Mouse (Mus musculus) liver, embryonic 11.5 days (tissue): Measurements from ENCODE around the gene Pip4k2c. TPM values are rescaled to one million over a fixed set of nuclear protein-coding genes. Genes with fewer than 3 reads are reported as not detected.

Experiments used
- ATAC-seq: fragments of 200-750 bp; cut with Nextera tagmentation; replicated peaks from 2 replicates; pipeline ENCODE4 v1.8.0; 2017; ENCODE audit warnings: moderate number of reproducible peaks, mild to moderate bottlenecking, moderate TSS enrichment, moderate library complexity; ENCODE audit not compliant: low FRiP score
- DNase-seq: peaks from one replicate; pipeline ENCODE4 v3.0.0-alpha.2; 2017; ENCODE audit warnings: low spot score
- H3K27ac ChIP-seq: fragments of 300-500 bp; sonication (generic); 2 replicates; pipeline ENCODE4 v1.5.1; 2014; ENCODE audit warnings: mild to moderate bottlenecking, low read depth, low read length, control low read depth
- H3K27me3 ChIP-seq: fragments of 300-500 bp; sonication (generic); replicated peaks from 2 replicates; pipeline ENCODE4 v1.6.1; 2014; ENCODE audit warnings: low read length, mixed read lengths; ENCODE audit not compliant: control insufficient read depth, insufficient read depth
- H3K36me3 ChIP-seq: fragments of 300-500 bp; sonication (generic); 2 replicates; pipeline ENCODE4 v1.6.1; 2014; ENCODE audit warnings: mild to moderate bottlenecking, low read length, moderate library complexity, mixed read lengths; ENCODE audit not compliant: control insufficient read depth, insufficient read depth
- H3K4me1 ChIP-seq: fragments of 300-500 bp; sonication (generic); replicated peaks from 2 replicates; pipeline ENCODE4 v1.6.1; 2014; ENCODE audit warnings: low read length, mixed read lengths; ENCODE audit not compliant: control insufficient read depth, insufficient read depth
- H3K4me2 ChIP-seq: fragments of 300-500 bp; sonication (generic); 2 replicates; pipeline ENCODE4 v1.6.1; 2014; ENCODE audit warnings: mild to moderate bottlenecking, control low read depth, moderate library complexity
- H3K4me3 ChIP-seq: fragments of 300-500 bp; sonication (generic); 2 replicates; pipeline ENCODE4 v1.5.1; 2014; ENCODE audit warnings: low read depth, low read length, control low read depth
- H3K9ac ChIP-seq: fragments of 300-500 bp; sonication (generic); 2 replicates; pipeline ENCODE4 v1.6.1; 2014; ENCODE audit warnings: low read depth, low read length, control low read depth
- H3K9me3 ChIP-seq: fragments of 300-500 bp; sonication (generic); 2 replicates; pipeline ENCODE4 v1.6.1; 2016; ENCODE audit warnings: low read length, inconsistent platforms, mixed read lengths; ENCODE audit not compliant: control insufficient read depth
- WGBS: fragments of 180-500 bp; shearing (Covaris S2); extraction: QIAGEN DNeasy Blood & Tissue Kit; methylation state at CpG from one replicate; pipeline ENCODE4 v1.1.7; 2014; 5-methylcytosine and 5-hydroxymethylcytosine counted together
- polyA plus RNA-seq: library from polyadenylated mRNA; unstranded; fragments of >200 nt; fragmentation: Nextera tagmentation; extraction: Ambion mirVana; gene quantifications from 2 replicates; pipeline ENCODE4 v1.2.1, GENCODE M21; 2014

Gene Pip4k2c
- polyA plus RNA-seq, 1 experiment from 2014 or later = 43.4 TPM

DNA sequence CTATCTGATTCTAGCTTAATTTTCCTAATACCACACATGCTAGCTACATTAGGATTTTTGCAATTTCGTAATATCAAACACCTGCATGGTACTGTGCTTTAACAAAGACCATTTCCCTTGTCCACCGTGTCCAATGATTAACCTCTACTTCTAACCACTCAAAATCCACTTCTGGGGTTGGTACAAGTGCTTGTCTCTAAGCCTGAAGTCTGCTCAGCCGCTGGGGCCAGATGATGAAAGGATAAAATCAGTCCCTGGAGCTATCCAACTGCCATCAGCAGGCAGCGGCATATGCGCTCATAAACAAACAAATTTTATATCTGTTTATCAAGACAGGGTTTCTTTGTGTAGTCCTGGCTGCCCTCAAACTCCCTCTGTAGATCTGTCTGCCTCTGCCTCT lies 6.8 kb downstream of the Pip4k2c start:
- Histone ChIP-seq H3K27ac (peak overlapping the region; percentile 100), H3K9me3 (no peaks in the 10 kb centered on the region), H3K4me1 (peaks cover 41% of the 10 kb centered on the region), H3K4me3 (peak overlapping the region; percentile 37; the same call in 1 of the 2 replicates), H3K27me3 (no peaks in the 10 kb centered on the region), H3K36me3 (peaks cover 40% of the 10 kb centered on the region), H3K4me2 (peak overlapping the region; percentile 65), H3K9ac (peak overlapping the region; percentile 74)
- DNase-seq = no peak
- WGBS = 55% methylated on average over 5 of the region's 5 CpGs
- ATAC-seq = peak; percentile 5; the same call in 1 of the 2 replicates

DNA sequence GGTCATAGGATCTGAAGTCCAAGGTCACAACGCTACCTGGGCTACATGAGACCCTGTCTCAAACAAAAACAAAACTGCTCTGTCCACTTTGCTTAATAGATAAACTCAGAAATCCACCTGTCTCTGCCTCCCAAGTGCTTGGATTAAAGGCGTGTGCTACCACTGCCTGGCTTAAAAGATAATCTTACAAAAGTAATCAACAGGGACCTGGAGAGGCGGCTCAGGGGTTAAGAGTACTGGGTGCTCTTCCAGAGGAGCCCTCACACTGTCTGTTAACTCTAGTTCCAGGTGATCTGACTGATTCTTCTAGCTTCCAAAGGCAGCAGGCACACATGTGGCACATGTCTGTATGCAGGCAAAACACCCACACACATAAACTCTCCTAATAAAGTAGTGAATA lies 8.3 kb downstream of the Pip4k2c start:
- H3K4me3 ChIP-seq = peak overlapping the region; percentile 21; the same call in 1 of the 2 replicates
- peak overlapping the region; percentile 57 for H3K9ac ChIP-seq
- peaks cover 44% of the 10 kb centered on the region for H3K36me3 ChIP-seq
- 53% methylated on average over 3 of the region's 3 CpGs for WGBS
- no peaks in the 10 kb centered on the region for H3K27me3 ChIP-seq
- ATAC-seq = peak; percentile 77
- peak overlapping the region; percentile 100 for H3K27ac ChIP-seq
- peaks cover 37% of the 10 kb centered on the region for H3K4me1 ChIP-seq
- DNase-seq = no peak
- no peaks in the 10 kb centered on the region for H3K9me3 ChIP-seq
- H3K4me2 ChIP-seq = peak overlapping the region; percentile 53

DNA sequence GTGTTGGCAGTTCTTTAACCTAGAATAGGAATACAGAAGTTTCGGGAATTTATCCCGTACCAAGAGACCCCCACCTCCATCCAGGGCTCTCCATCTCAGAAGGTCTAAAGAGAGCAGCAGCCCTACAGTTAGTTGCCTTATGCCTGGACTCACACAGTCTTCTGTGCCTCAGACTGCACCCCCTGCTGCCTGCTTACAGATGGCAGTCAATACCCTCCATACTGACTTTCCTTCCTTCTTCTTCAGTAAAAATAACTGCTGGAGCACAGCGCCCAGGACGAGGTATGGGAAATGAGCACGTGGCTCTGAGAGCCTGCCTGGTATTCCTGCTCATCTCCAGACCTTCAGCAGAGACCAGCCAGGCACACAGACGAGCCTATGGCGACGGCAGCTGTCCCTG lies 11.1 kb downstream of the Pip4k2c start:
- no peak for DNase-seq
- Histone ChIP-seq H3K9me3 (no peaks in the 10 kb centered on the region), H3K9ac (no peak overlapping the region), H3K27me3 (no peaks in the 10 kb centered on the region), H3K4me2 (no peak overlapping the region), H3K4me1 (peaks cover 31% of the 10 kb centered on the region), H3K27ac (no peak overlapping the region), H3K4me3 (no peak overlapping the region), H3K36me3 (peaks cover 36% of the 10 kb centered on the region)
- no peak for ATAC-seq
- WGBS = 79% methylated on average over 8 of the region's 8 CpGs

DNA sequence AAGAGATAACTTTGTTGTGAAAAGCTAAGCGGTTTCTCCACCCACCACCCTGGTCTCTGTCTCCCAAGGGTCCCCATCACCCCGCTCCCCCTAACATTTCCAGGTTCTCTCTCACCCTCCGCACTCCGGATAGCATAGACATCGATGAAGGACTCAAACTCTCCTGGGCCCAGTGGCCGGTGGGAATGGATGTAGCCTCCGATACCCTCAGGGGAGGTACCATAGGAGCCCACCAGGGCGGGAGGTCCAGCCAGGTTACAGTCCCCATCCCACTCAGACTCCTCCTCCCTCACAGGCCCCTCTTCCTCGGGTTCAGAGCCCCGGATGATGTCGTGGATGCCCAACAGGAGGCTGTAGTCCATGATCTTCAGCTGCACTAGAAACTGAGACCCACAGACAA lies 11.9 kb downstream of the Pip4k2c start:
- Histone ChIP-seq H3K4me3 (no peak overlapping the region), H3K27me3 (no peaks in the 10 kb centered on the region), H3K36me3 (peaks cover 31% of the 10 kb centered on the region), H3K9me3 (no peaks in the 10 kb centered on the region), H3K4me2 (no peak overlapping the region), H3K4me1 (peaks cover 31% of the 10 kb centered on the region), H3K9ac (no peak overlapping the region), H3K27ac (no peak overlapping the region)
- DNase-seq (no peak), ATAC-seq (no peak)
- 84% methylated on average over 11 of the region's 11 CpGs for WGBS

DNA sequence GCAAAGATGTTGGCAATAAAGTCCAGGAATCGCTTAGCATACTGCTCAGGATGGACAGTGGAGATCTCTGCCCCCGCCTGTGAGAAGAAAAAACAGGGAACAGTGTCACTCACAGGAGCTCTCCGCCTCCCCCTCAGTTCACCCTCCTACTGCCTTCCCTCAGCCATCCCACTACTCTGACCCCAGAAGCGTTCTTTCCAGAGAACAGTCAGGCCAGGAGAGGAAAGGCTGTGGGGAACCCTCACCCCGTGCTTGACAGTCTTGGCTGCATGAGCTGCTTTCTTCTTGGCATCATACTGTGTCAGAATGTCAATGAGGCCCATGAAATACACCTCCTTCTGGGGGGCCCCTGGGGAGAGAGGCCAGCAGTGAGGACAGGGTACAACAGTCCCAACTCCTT lies 12.3 kb downstream of the Pip4k2c start:
- whole genome bisulfite sequencing = 75% methylated on average over 5 of the region's 5 CpGs
- ATAC-seq = no peak
- Histone ChIP-seq H3K36me3 (peaks cover 28% of the 10 kb centered on the region), H3K4me1 (peaks cover 31% of the 10 kb centered on the region), H3K4me3 (no peak overlapping the region), H3K9ac (no peak overlapping the region), H3K4me2 (no peak overlapping the region), H3K27me3 (no peaks in the 10 kb centered on the region), H3K9me3 (no peaks in the 10 kb centered on the region), H3K27ac (no peak overlapping the region)
- no peak for DNase-seq

DNA sequence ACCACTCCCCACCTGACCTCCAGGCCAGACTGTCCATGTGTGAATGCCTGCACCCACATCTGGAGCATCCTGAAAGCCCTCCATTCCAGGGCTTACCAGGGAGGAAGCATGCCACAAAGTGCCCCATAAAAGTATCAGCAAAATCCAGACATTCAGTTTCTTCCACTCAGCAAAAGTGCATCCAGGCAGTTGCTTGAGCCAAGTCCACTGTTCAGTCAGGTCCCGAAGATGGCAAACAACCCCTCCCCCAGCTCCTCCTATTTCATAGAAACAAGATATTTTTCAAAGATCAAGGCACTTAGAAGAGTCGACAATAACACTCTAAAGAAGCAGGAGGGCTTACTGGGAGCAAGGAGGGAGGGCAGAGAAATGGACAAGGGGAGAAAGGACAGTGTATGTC lies 12.9 kb downstream of the Pip4k2c start:
- Histone ChIP-seq H3K36me3 (peaks cover 23% of the 10 kb centered on the region), H3K9me3 (no peaks in the 10 kb centered on the region), H3K4me1 (peaks cover 27% of the 10 kb centered on the region), H3K4me3 (no peak overlapping the region), H3K4me2 (no peak overlapping the region), H3K9ac (no peak overlapping the region), H3K27me3 (no peaks in the 10 kb centered on the region), H3K27ac (peak overlapping the region; percentile 28)
- ATAC-seq (no peak), DNase-seq (no peak)
- WGBS = 62% methylated on average over 2 of the region's 2 CpGs

DNA sequence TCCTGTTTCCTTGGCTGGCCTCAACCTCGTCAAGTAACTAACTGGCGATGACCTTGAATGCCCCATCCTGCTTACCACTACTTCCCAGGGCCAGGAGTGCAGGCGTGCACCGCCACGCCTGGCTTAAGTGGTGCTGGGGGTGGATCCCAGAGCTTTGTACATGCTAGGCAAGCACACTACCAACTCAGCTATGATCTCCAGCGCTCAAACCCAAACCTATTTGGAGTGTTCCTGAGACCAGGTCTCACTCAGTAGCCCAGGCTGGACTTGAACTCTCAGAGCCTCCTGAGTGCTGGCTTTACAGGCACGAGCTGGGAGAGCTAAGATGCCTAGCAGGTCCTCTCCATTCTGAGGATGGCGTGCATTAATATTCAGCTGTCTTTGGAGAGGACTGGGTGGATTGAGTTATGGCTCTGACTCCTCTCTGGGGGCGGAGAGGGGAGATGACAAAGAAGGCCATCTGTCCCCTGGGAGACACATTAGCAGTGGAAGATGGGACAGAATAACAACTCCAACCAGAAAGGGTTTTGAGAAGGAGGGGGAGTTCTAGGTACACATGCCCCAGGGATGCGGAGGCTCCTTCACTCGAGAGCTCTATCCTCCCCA lies 13.8 kb downstream of the Pip4k2c start:
- Histone ChIP-seq H3K36me3 (peaks cover 19% of the 10 kb centered on the region), H3K9ac (no peak overlapping the region), H3K9me3 (no peaks in the 10 kb centered on the region), H3K27me3 (no peaks in the 10 kb centered on the region), H3K4me3 (no peak overlapping the region), H3K27ac (no peak overlapping the region), H3K4me2 (no peak overlapping the region), H3K4me1 (peaks cover 27% of the 10 kb centered on the region)
- ATAC-seq (no peak), DNase-seq (no peak)
- 86% methylated on average over 11 of the region's 11 CpGs for WGBS

DNA sequence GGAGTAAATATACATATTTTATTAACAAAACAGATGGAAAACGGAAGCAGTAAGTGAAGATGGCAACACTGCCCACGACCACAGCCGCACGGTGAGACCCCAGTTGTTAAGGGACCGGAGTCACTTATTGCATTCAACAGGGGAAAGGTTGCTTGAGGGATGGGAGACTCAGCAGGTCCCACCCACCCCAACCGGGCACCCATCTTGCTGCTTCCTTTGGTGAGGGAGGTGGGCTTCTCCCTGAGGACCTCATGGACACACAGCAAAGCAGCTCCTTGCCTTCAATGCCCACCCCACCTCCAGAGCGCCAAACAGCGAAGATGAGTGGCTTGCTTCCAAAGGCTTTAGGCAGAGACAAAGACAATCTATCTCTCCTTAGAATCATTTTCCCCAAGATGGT lies 14.3 kb downstream of the Pip4k2c start:
- DNase-seq (no peak), ATAC-seq (no peak)
- Histone ChIP-seq H3K9ac (no peak overlapping the region), H3K4me1 (peaks cover 31% of the 10 kb centered on the region), H3K4me2 (no peak overlapping the region), H3K9me3 (no peaks in the 10 kb centered on the region), H3K27ac (no peak overlapping the region), H3K4me3 (no peak overlapping the region), H3K36me3 (peaks cover 17% of the 10 kb centered on the region), H3K27me3 (no peaks in the 10 kb centered on the region)
- 85% methylated on average over 8 of the region's 8 CpGs for WGBS

DNA sequence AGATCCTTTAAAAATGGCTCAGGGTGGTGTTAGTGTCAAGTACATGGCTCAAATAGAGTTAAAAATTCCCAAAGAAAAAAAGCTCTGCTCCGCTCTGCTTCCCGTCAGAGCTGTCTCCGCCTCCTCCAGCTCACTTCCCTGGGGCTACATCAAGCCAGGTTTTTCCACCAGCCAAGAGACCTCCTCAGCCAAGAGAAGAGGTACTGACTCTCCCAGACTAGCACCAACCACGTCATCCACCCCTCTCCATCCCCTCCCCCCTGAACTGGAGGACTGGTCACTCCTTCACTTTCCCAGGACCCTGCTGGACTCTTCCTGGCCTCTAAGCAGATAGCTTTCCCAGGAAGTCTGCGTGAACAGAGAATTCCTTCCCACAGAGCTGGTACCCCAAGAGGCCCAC lies 15.0 kb downstream of the Pip4k2c start:
- peak overlapping the region; percentile 91 for H3K27ac ChIP-seq
- H3K4me1 ChIP-seq = peaks cover 36% of the 10 kb centered on the region
- no peaks in the 10 kb centered on the region for H3K9me3 ChIP-seq
- H3K27me3 ChIP-seq = no peaks in the 10 kb centered on the region
- H3K4me3 ChIP-seq = peak overlapping the region; percentile 91
- peak overlapping the region; percentile 93 for H3K4me2 ChIP-seq
- no peak for ATAC-seq
- DNase-seq = no peak
- peaks cover 15% of the 10 kb centered on the region for H3K36me3 ChIP-seq
- WGBS = 50% methylated on average over 5 of the region's 5 CpGs
- peak overlapping the region; percentile 95 for H3K9ac ChIP-seq
